Mouse (Mus musculus) embryonic facial prominence, embryonic 14.5 days (tissue): ENCODE data around the gene Efr3b. TPM values are rescaled to one million over a fixed set of nuclear protein-coding genes. Genes with fewer than 3 reads are reported as not detected.

Source experiments
- ATAC-seq: fragments of 200-750 bp; cut with Nextera tagmentation; 2 replicates; pipeline ENCODE4 v1.8.0; 2017; ENCODE audit warnings: low read depth, moderate number of reproducible peaks, moderate TSS enrichment
- DNase-seq: peaks from one replicate; pipeline ENCODE4 v3.0.0-alpha.2; 2015; ENCODE audit warnings: low spot score
- H3K27ac ChIP-seq: fragments of 300-500 bp; sonication (generic); replicated peaks from 2 replicates; pipeline ENCODE4 v1.5.1; 2014; ENCODE audit warnings: low read depth, mild to moderate bottlenecking, low read length, moderate library complexity
- H3K27me3 ChIP-seq: fragments of 300-500 bp; sonication (generic); replicated peaks from 2 replicates; pipeline ENCODE4 v1.6.1; 2014; ENCODE audit warnings: low read length; ENCODE audit not compliant: control insufficient read depth, insufficient read depth
- H3K36me3 ChIP-seq: fragments of 300-500 bp; sonication (generic); 2 replicates; pipeline ENCODE4 v1.6.1; 2014; ENCODE audit warnings: low read length, mixed read lengths; ENCODE audit not compliant: control insufficient read depth, insufficient read depth
- H3K4me1 ChIP-seq: fragments of 300-500 bp; sonication (generic); 2 replicates; pipeline ENCODE4 v1.6.1; 2014; ENCODE audit warnings: antibody characterized with exemption, low read length; ENCODE audit not compliant: control insufficient read depth, insufficient read depth
- H3K4me2 ChIP-seq: fragments of 300-500 bp; sonication (generic); 2 replicates; pipeline ENCODE4 v1.6.1; 2014; ENCODE audit warnings: low read depth, mild to moderate bottlenecking, low read length, moderate library complexity, mixed read lengths
- H3K4me3 ChIP-seq: fragments of 300-500 bp; sonication (generic); 2 replicates; pipeline ENCODE4 v1.5.1; 2014; ENCODE audit warnings: low read depth, mild to moderate bottlenecking, low read length
- H3K9ac ChIP-seq: fragments of 300-500 bp; sonication (generic); 2 replicates; pipeline ENCODE4 v1.6.1; 2014; ENCODE audit warnings: low read depth, mild to moderate bottlenecking, low read length, moderate library complexity, mixed read lengths
- H3K9me3 ChIP-seq: fragments of 300-500 bp; sonication (generic); 2 replicates; pipeline ENCODE4 v1.6.1; 2016; ENCODE audit warnings: low read length; ENCODE audit not compliant: control insufficient read depth
- WGBS: fragments of 180-500 bp; shearing (Covaris S2); extraction: QIAGEN DNeasy Blood & Tissue Kit; methylation state at CpG from one replicate; pipeline ENCODE4 v1.1.7; 2014; 5-methylcytosine and 5-hydroxymethylcytosine counted together
- polyA plus RNA-seq: library from polyadenylated mRNA; unstranded; fragments of >200 nt; fragmentation: Nextera tagmentation; extraction: Ambion mirVana; gene quantifications from 2 replicates; pipeline ENCODE4 v1.2.1, GENCODE M21; 2014

The Efr3b gene
- polyA plus RNA-seq, 1 experiment from 2014 or later, result 3.4 TPM

GRCm38 (mm10) chr12:3928841-3929240 lies 109.9 kb downstream of the Efr3b start:
- ATAC-seq (no peak), DNase-seq (peak; percentile 22)
- 62% methylated on average over 3 of the region's 3 CpGs for WGBS
- no peak overlapping the region for H3K27ac ChIP-seq
- H3K9ac ChIP-seq, result no peak overlapping the region
- H3K4me1 ChIP-seq, result no peaks in the 10 kb centered on the region
- no peak overlapping the region for H3K4me3 ChIP-seq
- no peaks in the 10 kb centered on the region for H3K27me3 ChIP-seq
- H3K36me3 ChIP-seq, result no peaks in the 10 kb centered on the region
- H3K9me3 ChIP-seq, result no peaks in the 10 kb centered on the region
- no peak overlapping the region for H3K4me2 ChIP-seq

- Histone ChIP-seq H3K4me1 (no peaks in the 10 kb centered on the region), H3K9me3 (no peaks in the 10 kb centered on the region), H3K36me3 (no peaks in the 10 kb centered on the region), H3K27me3 (no peaks in the 10 kb centered on the region), H3K27ac (no peak overlapping the region), H3K4me2 (no peak overlapping the region), H3K9ac (no peak overlapping the region), H3K4me3 (no peak overlapping the region)
- ATAC-seq (peak; percentile 71; the same call in 1 of the 2 replicates), DNase-seq (peak; percentile 64)
- WGBS, result 0% methylated on average over 1 of the region's 1 CpGs
Observed at GRCm38 (mm10) chr12:3926127-3926526, 112.6 kb downstream of the Efr3b start.

GRCm38 (mm10) chr12:3919423-3919822 lies 119.3 kb downstream of the Efr3b start:
- Histone ChIP-seq H3K9ac (no peak overlapping the region), H3K9me3 (no peaks in the 10 kb centered on the region), H3K27me3 (no peaks in the 10 kb centered on the region), H3K27ac (no peak overlapping the region), H3K4me3 (no peak overlapping the region), H3K4me2 (no peak overlapping the region), H3K36me3 (peaks cover 6% of the 10 kb centered on the region; the same call in 1 of the 2 replicates), H3K4me1 (no peaks in the 10 kb centered on the region)
- WGBS, result 67% methylated on average over 3 of the region's 3 CpGs
- DNase-seq (no peak), ATAC-seq (no peak)

- H3K9me3 ChIP-seq, result no peaks in the 10 kb centered on the region
- H3K27ac ChIP-seq, result no peak overlapping the region
- no peak overlapping the region for H3K9ac ChIP-seq
- no peak for DNase-seq
- H3K36me3 ChIP-seq, result peaks cover 7% of the 10 kb centered on the region; the same call in 1 of the 2 replicates
- ATAC-seq, result no peak
- no peak overlapping the region for H3K4me2 ChIP-seq
- WGBS, result 63% methylated on average over 3 of the region's 3 CpGs
- H3K4me1 ChIP-seq, result no peaks in the 10 kb centered on the region
- no peak overlapping the region for H3K4me3 ChIP-seq
- H3K27me3 ChIP-seq, result no peaks in the 10 kb centered on the region
Observed at GRCm38 (mm10) chr12:3918577-3918976, 120.1 kb downstream of the Efr3b start.

- H3K4me1 ChIP-seq, result no peaks in the 10 kb centered on the region
- H3K9me3 ChIP-seq, result no peaks in the 10 kb centered on the region
- H3K27me3 ChIP-seq, result no peaks in the 10 kb centered on the region
- H3K9ac ChIP-seq, result no peak overlapping the region
- H3K27ac ChIP-seq, result no peak overlapping the region
- H3K4me3 ChIP-seq, result no peak overlapping the region
- DNase-seq (peak; percentile 70), ATAC-seq (peak; percentile 41)
- H3K4me2 ChIP-seq, result peak overlapping the region; percentile 18; the same call in 1 of the 2 replicates
- WGBS, result 19% methylated on average over 14 of the region's 14 CpGs
- peaks cover 8% of the 10 kb centered on the region; the same call in 1 of the 2 replicates for H3K36me3 ChIP-seq
Observed at GRCm38 (mm10) chr12:3917668-3918341, 120.9 kb downstream of the Efr3b start.

GRCm38 (mm10) chr12:3915852-3916251 lies 122.9 kb downstream of the Efr3b start:
- DNase-seq, result no peak
- no peaks in the 10 kb centered on the region for H3K9me3 ChIP-seq
- no peaks in the 10 kb centered on the region for H3K27me3 ChIP-seq
- no peak overlapping the region for H3K27ac ChIP-seq
- H3K4me3 ChIP-seq, result no peak overlapping the region
- no peaks in the 10 kb centered on the region for H3K4me1 ChIP-seq
- ATAC-seq, result no peak
- H3K4me2 ChIP-seq, result no peak overlapping the region
- 78% methylated on average over 3 of the region's 3 CpGs for WGBS
- H3K9ac ChIP-seq, result no peak overlapping the region
- H3K36me3 ChIP-seq, result peaks cover 21% of the 10 kb centered on the region; the same call in 1 of the 2 replicates

Other genes starting within 250 kb of the Efr3b start
- gene Dnmt3a, start 232.9 kb downstream of the Efr3b start, polyA plus RNA-seq, result 64.9 and 65.2 TPM in 2 replicates
- gene Pomc, start 84.0 kb downstream of the Efr3b start, polyA plus RNA-seq, result 23.1 and 26.6 TPM in 2 replicates
- gene Dnajc27, start 43.7 kb upstream of the Efr3b start, polyA plus RNA-seq, result 6.0 and 8.0 TPM in 2 replicates
- 13.0 and 13.4 TPM in 2 replicates for gene Adcy3, start 94.2 kb upstream of the Efr3b start, polyA plus RNA-seq
- gene Ptrhd1, start 195.1 kb upstream of the Efr3b start, polyA plus RNA-seq, result 5.1 and 5.6 TPM in 2 replicates
- 11.8 and 11.9 TPM in 2 replicates for gene Cenpo, start 195.4 kb upstream of the Efr3b start, polyA plus RNA-seq